Mouse (Mus musculus) intestine, embryonic 15.5 days (tissue): ENCODE results near the gene Polg. TPM values are rescaled to one million over a fixed set of nuclear protein-coding genes. Genes with fewer than 3 reads are reported as not detected.

ENCODE experiments used
- ATAC-seq: fragments of 200-750 bp; cut with Nextera tagmentation; 2 replicates; pipeline ENCODE4 v1.8.0; 2017; ENCODE audit warnings: moderate TSS enrichment, moderate library complexity
- H3K27ac ChIP-seq: fragments of 300-500 bp; sonication (generic); 2 replicates; pipeline ENCODE4 v1.5.1; 2015; ENCODE audit warnings: mild to moderate bottlenecking, inconsistent platforms
- H3K27me3 ChIP-seq: fragments of 300-500 bp; sonication (generic); replicated peaks from 2 replicates; pipeline ENCODE4 v1.6.1; 2015; ENCODE audit warnings: inconsistent platforms
- H3K36me3 ChIP-seq: fragments of 300-500 bp; sonication (generic); 2 replicates; pipeline ENCODE4 v1.6.1; 2015; ENCODE audit warnings: inconsistent platforms
- H3K4me1 ChIP-seq: fragments of 300-500 bp; sonication (generic); replicated peaks from 2 replicates; pipeline ENCODE4 v1.6.1; 2015; ENCODE audit warnings: inconsistent platforms
- H3K4me2 ChIP-seq: fragments of 300-500 bp; sonication (generic); replicated peaks from 2 replicates; pipeline ENCODE4 v1.6.1; 2015; ENCODE audit warnings: mild to moderate bottlenecking, inconsistent platforms
- H3K4me3 ChIP-seq: fragments of 300-500 bp; sonication (generic); replicated peaks from 2 replicates; pipeline ENCODE4 v1.5.1; 2015; ENCODE audit warnings: inconsistent platforms
- H3K9ac ChIP-seq: fragments of 300-500 bp; sonication (generic); 2 replicates; pipeline ENCODE4 v1.6.1; 2015; ENCODE audit warnings: inconsistent platforms
- H3K9me3 ChIP-seq: fragments of 300-500 bp; sonication (generic); 2 replicates; pipeline ENCODE4 v1.6.1; 2016; ENCODE audit warnings: inconsistent platforms
- WGBS: fragments of 180-500 bp; shearing (Covaris S2); methylation state at CpG from one replicate; pipeline ENCODE4 v1.1.7; 2015; 5-methylcytosine and 5-hydroxymethylcytosine counted together
- polyA plus RNA-seq: library from polyadenylated mRNA; unstranded; fragments of >200 nt; fragmentation: Nextera tagmentation; extraction: Ambion mirVana; gene quantifications from 2 replicates; pipeline ENCODE4 v1.2.1, GENCODE M21; 2015

Gene Polg
- polyA plus RNA-seq, 1 experiment from 2014 or later, result 34.7 TPM

DNA sequence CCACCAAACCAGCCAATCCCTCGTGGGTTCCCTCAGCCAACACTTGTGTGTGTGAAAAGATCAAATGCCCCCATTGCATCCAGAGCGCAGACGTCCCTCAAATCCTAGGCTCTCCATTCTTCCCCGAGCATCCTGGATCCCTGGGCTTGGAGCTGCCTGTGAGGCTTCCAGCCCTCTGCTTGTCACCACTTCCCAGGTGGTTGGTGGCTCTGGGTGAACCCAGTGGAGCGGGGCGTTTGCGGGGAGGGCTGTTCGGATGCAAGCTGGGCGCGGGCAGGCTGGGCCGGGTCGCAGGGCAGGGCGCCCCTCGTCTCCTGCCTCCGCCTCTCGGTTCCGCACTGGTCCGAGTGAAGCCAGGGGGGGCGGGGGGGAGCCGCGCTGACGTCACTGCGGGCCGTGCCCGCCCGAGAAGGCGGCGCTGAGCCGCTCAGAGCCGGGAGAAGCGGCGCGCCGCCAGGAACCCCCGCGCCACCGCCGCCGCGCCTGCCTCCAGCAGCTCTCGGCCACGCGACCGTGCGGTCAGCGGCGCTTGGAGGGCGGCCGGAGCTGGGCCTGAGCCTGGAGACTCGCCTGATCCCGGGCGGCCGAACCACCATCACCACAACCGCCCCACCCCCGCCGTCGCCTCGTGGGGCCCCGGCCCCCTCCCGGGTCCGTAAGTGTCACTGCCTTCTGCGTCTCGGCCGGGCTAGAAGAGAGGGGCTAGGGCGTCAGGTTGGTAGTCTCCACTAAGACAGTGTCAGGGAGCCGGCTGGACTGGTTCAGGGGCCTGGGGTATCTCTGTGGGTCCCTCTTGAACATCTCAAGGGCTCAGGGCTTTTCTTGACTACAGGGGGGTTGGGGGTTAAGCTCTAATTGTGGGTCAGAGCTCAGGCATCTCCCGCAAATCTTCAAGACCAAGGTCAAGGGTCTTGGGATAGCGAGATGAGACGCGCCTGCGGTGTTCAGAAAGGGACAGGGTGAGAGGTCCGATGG, 33.7 kb upstream of the Polg start:
- Histone ChIP-seq H3K27me3 (peaks cover 95% of the 10 kb centered on the region), H3K4me1 (peaks cover 14% of the 10 kb centered on the region), H3K4me2 (peak overlapping the region; percentile 47), H3K4me3 (peak overlapping the region; percentile 19), H3K9ac (no peak overlapping the region), H3K36me3 (no peaks in the 10 kb centered on the region), H3K9me3 (no peaks in the 10 kb centered on the region), H3K27ac (no peak overlapping the region)
- no peak for ATAC-seq
- WGBS, result 1% methylated on average over 71 of the region's 72 CpGs

DNA sequence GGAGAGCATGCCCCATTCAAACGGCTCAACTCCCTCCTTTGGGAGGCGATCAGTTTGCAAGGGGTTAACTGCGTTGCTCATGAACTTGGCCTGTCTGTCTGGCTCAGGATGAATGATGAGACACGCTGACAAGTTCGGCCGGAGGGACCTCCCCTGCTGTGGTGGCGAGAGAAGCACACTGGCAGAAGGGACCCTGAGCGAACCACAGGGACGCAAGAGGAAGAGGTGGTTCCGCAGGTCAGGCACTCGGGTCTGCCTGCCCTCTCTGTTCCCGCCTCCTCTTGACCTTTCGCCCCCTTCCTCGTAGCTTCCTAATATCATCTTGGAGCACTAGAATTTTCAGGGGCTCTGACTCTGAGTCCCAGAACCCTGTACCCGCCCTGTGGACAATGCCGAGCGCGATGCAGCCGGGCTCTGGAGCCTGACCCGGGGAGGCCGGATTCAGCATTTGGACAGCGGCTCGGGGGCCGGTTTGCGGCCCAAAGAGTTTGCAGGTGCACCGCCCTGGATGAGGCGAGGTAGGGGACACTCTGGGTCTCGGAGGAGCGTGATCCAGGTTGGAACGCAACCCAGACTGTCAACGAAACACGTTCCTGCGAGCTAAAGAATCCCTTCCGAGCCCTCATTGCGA, 32.9 kb upstream of the Polg start:
- Histone ChIP-seq H3K36me3 (no peaks in the 10 kb centered on the region), H3K27ac (no peak overlapping the region), H3K9me3 (no peaks in the 10 kb centered on the region), H3K27me3 (peaks cover 95% of the 10 kb centered on the region), H3K4me2 (no peak overlapping the region), H3K4me3 (no peak overlapping the region), H3K4me1 (peaks cover 10% of the 10 kb centered on the region), H3K9ac (no peak overlapping the region)
- peak; percentile 39; the same call in 1 of the 2 replicates for ATAC-seq
- under 1% methylated on average over 35 of the region's 35 CpGs for WGBS

GRCm38 (mm10) chr7:79498356-79498755, 32.2 kb upstream of the Polg start:
- WGBS, result 3% methylated on average over 6 of the region's 6 CpGs
- H3K27ac ChIP-seq, result no peak overlapping the region
- ATAC-seq, result no peak
- H3K9me3 ChIP-seq, result no peaks in the 10 kb centered on the region
- H3K36me3 ChIP-seq, result no peaks in the 10 kb centered on the region
- no peak overlapping the region for H3K4me3 ChIP-seq
- H3K27me3 ChIP-seq, result peaks cover 90% of the 10 kb centered on the region
- H3K4me2 ChIP-seq, result no peak overlapping the region
- peaks cover 10% of the 10 kb centered on the region for H3K4me1 ChIP-seq
- no peak overlapping the region for H3K9ac ChIP-seq

- H3K27me3 ChIP-seq, result peaks cover 83% of the 10 kb centered on the region
- ATAC-seq, result no peak
- H3K4me2 ChIP-seq, result no peak overlapping the region
- H3K4me3 ChIP-seq, result no peak overlapping the region
- H3K9me3 ChIP-seq, result no peaks in the 10 kb centered on the region
- no peaks in the 10 kb centered on the region for H3K36me3 ChIP-seq
- 3% methylated on average over 20 of the region's 20 CpGs for WGBS
- no peak overlapping the region for H3K9ac ChIP-seq
- no peak overlapping the region for H3K27ac ChIP-seq
- H3K4me1 ChIP-seq, result peaks cover 10% of the 10 kb centered on the region
Observed at GRCm38 (mm10) chr7:79497701-79498115, 31.5 kb upstream of the Polg start.

GRCm38 (mm10) chr7:79496816-79497328, 30.7 kb upstream of the Polg start:
- 14% methylated on average over 9 of the region's 9 CpGs for WGBS
- H3K4me2 ChIP-seq, result no peak overlapping the region
- no peak overlapping the region for H3K27ac ChIP-seq
- peaks cover 75% of the 10 kb centered on the region for H3K27me3 ChIP-seq
- H3K9me3 ChIP-seq, result no peaks in the 10 kb centered on the region
- H3K36me3 ChIP-seq, result no peaks in the 10 kb centered on the region
- no peak overlapping the region for H3K4me3 ChIP-seq
- H3K9ac ChIP-seq, result no peak overlapping the region
- peaks cover 10% of the 10 kb centered on the region for H3K4me1 ChIP-seq
- ATAC-seq, result no peak

DNA sequence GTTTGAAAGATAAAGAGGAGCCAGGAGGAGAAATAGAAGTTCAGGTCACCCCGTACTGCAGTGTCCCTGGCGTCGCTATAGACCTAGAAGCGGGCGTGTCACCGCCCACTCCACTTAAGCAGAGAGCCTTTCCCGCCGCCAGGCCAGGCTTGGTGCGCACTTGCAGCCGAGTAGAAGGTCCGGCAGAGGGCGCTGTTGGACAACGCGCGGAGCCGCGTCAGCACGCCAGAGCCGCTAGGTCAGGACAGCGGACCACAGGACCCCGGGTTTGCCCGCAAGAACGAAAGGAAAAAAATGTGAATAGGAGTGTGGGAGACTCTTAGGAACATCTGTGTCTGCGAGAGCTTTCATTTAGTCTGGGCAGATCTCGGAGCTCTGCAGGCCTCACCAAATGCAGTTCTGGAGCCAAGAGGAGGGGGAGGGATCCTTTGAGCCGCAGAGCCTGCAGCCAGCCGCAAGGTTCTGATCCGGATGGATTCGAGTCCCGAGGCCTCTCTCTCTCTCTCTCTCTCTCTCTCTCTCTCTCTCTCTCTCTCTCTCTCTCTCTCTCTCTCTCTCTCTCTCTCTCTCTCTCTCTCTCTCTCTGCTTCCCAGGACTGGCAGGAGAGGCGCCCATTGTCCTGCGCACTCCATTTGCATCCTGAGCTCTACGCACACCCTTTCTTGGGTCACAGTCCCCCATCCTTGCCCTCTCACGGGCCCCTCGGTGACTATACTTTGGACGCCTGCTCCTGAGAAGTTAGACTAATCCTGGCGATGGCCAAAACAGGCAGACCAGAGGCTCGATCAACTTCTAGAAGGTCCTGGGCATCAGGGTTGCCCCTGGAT, 30.0 kb upstream of the Polg start:
- Histone ChIP-seq H3K9me3 (no peaks in the 10 kb centered on the region), H3K27ac (no peak overlapping the region), H3K36me3 (no peaks in the 10 kb centered on the region), H3K4me1 (peaks cover 10% of the 10 kb centered on the region), H3K27me3 (peaks cover 68% of the 10 kb centered on the region), H3K4me3 (peak overlapping the region; percentile 21; the same call in 1 of the 2 replicates), H3K9ac (no peak overlapping the region), H3K4me2 (peak overlapping the region; percentile 48)
- ATAC-seq, result peak; percentile 87
- WGBS, result 3% methylated on average over 38 of the region's 38 CpGs

DNA sequence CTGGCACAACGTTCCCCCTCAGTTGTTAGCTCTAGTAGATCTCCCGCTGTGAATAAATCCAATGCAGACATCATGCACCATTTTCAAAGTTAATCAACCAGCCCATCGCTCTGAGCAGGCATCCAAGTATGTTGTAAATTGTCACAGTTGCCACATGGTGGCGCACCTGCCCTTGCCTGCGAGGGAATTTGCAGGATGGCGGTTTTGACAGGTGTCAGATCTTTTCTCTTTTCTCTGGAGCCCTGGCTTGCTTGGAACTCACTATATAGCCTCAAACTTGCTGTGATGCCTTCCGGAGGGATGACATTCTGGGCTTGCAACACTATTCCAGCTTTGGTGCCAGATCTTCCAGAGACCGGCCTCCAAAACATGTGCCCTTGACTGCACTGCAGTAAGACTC, 27.8 kb upstream of the Polg start:
- Histone ChIP-seq H3K36me3 (no peaks in the 10 kb centered on the region), H3K4me2 (no peak overlapping the region), H3K4me1 (peaks cover under 1% of the 10 kb centered on the region; the same call in 1 of the 2 replicates), H3K9me3 (no peaks in the 10 kb centered on the region), H3K9ac (no peak overlapping the region), H3K27me3 (peaks cover 45% of the 10 kb centered on the region), H3K4me3 (no peak overlapping the region), H3K27ac (no peak overlapping the region)
- 10% methylated on average over 8 of the region's 8 CpGs for WGBS
- ATAC-seq, result no peak

DNA sequence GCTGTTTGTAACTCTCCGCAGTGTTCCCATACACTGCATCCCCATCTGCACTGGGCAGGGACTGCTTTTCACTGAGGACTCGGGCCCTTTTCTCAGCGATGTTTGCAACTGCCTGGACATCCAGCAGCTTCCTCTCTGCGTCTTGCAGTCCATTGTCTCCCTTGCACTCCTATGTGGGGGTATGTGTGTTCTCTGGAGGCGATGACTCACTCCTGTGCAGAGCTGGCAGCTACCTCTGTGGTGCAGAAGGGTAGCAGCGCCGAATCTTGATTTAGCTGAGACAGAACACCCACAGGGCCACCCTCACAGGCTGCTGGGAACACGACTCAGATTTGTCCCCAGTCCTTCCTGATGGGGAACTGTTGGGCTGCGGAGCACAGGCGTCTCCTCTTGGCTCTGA, 20.4 kb upstream of the Polg start:
- Histone ChIP-seq H3K27me3 (0 out of 2 replicates have a peak, but pooled peaks cover 2% of the 10 kb centered on the region), H3K4me2 (no peak overlapping the region), H3K36me3 (no peaks in the 10 kb centered on the region), H3K4me1 (no peaks in the 10 kb centered on the region), H3K9ac (no peak overlapping the region), H3K27ac (no peak overlapping the region), H3K9me3 (no peaks in the 10 kb centered on the region), H3K4me3 (no peak overlapping the region)
- WGBS, result 53% methylated on average over 10 of the region's 10 CpGs
- no peak for ATAC-seq

DNA sequence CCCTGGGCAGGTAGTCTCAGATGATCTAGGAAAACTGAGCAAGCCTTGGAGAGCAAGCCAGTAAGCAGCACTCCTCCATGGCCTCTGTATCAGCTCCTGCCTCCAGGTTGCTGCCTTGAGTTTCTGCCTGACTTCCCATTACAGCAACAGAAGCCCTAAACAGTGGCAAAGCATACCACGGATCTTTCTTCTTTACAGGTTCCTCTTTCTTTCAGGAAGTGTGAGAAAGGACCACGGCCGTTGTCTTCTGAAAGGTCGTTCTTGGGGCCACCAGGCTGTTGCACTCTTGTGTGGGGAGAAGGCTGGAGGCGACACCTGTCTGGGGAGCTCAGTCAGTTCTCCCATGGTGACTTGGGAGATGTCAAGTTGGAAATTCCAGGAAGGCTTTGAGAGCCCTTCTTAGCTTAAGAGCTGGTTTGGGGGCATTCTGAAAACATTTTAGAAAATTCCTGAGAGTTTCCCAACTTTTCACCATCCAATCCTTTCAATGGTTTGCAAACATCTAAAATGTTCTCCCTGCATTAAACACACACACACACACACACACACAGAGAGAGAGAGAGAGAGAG, 8.8 kb upstream of the Polg start:
- no peaks in the 10 kb centered on the region for H3K27me3 ChIP-seq
- H3K4me3 ChIP-seq, result no peak overlapping the region
- no peak overlapping the region for H3K9ac ChIP-seq
- H3K27ac ChIP-seq, result no peak overlapping the region
- H3K4me2 ChIP-seq, result no peak overlapping the region
- no peaks in the 10 kb centered on the region for H3K9me3 ChIP-seq
- no peaks in the 10 kb centered on the region for H3K36me3 ChIP-seq
- no peak for ATAC-seq
- WGBS, result 71% methylated on average over 5 of the region's 5 CpGs
- H3K4me1 ChIP-seq, result no peaks in the 10 kb centered on the region

GRCm38 (mm10) chr7:79473496-79474194, 7.5 kb upstream of the Polg start:
- no peak overlapping the region for H3K27ac ChIP-seq
- no peaks in the 10 kb centered on the region for H3K27me3 ChIP-seq
- no peaks in the 10 kb centered on the region for H3K4me1 ChIP-seq
- H3K4me2 ChIP-seq, result no peak overlapping the region
- no peak overlapping the region for H3K4me3 ChIP-seq
- no peak overlapping the region for H3K9ac ChIP-seq
- 80% methylated on average over 9 of the region's 9 CpGs for WGBS
- no peak for ATAC-seq
- H3K9me3 ChIP-seq, result no peaks in the 10 kb centered on the region
- H3K36me3 ChIP-seq, result no peaks in the 10 kb centered on the region

DNA sequence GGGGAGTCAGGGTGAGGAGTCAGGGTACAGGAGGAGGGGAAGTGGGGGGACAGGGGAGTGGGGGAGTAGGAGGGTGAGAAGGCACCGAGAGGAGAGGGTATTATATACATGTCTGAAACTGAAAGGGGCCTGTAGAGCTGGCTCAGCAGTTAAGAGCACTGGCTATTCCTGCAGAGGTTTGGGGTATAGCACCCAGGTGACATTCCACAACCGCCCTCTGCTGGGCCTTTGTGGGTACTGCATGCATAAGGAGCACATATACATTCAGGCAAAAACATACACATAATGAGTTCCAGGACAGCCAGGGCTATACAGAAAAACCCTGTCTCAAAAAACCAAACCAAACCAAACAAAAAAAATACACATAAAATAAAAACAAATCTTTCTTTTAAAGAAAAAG, 6.6 kb upstream of the Polg start:
- Histone ChIP-seq H3K9ac (no peak overlapping the region), H3K4me3 (no peak overlapping the region), H3K36me3 (no peaks in the 10 kb centered on the region), H3K27me3 (no peaks in the 10 kb centered on the region), H3K4me1 (no peaks in the 10 kb centered on the region), H3K27ac (no peak overlapping the region), H3K4me2 (no peak overlapping the region), H3K9me3 (no peaks in the 10 kb centered on the region)
- WGBS, result 57% methylated on average over 2 of the region's 2 CpGs
- no peak for ATAC-seq
